Mouse (Mus musculus): Measurements from ENCODE around the gene Vwce. TPM values are rescaled to one million over a fixed set of nuclear protein-coding genes. Genes with fewer than 3 reads are reported as not detected.

The Vwce gene
- polyA plus RNA-seq, 1 experiment from 2014 or later = 0.19 TPM

GRCm38 (mm10) chr19:10602247-10602769 lies 31.7 kb upstream of the Vwce start:
- H3K4me3 ChIP-seq (ENCODE audit: low read depth, low read length) = peak overlapping the region; percentile 31
- peak overlapping the region; percentile 68 for H3K4me2 ChIP-seq (ENCODE audit: low read length)
- ATAC-seq (peak; percentile 27), DNase-seq (ENCODE audit: low spot score) (peak; percentile 25)
- peaks cover 5% of the 10 kb centered on the region for H3K36me3 ChIP-seq (ENCODE audit: control insufficient read depth, insufficient read depth, low read length)
- H3K4me1 ChIP-seq (ENCODE audit: control insufficient read depth, insufficient read depth, low read length) = peaks cover 19% of the 10 kb centered on the region
- H3K9ac ChIP-seq (ENCODE audit: low read length) = peak overlapping the region; percentile 82
- peak overlapping the region; percentile 97 for H3K27ac ChIP-seq (ENCODE audit: low read depth, low read length)
- no peaks in the 10 kb centered on the region for H3K9me3 ChIP-seq (replicated peaks; ENCODE audit: control insufficient read depth, low read length)
- no peaks in the 10 kb centered on the region for H3K27me3 ChIP-seq (replicated peaks; ENCODE audit: control insufficient read depth, insufficient read depth, low read length)
- 0% methylated on average over 6 of the region's 6 CpGs for WGBS

- under 1% methylated on average over 9 of the region's 9 CpGs for WGBS
Measured at GRCm38 (mm10) chr19:10602787-10603186, 31.2 kb upstream of the Vwce start.

GRCm38 (mm10) chr19:10603660-10604523 lies 30.1 kb upstream of the Vwce start:
- H3K4me1 ChIP-seq (ENCODE audit: control insufficient read depth, insufficient read depth, low read length) = peaks cover 19% of the 10 kb centered on the region
- no peak overlapping the region for H3K4me3 ChIP-seq (ENCODE audit: low read depth, low read length)
- no peaks in the 10 kb centered on the region for H3K9me3 ChIP-seq (replicated peaks; ENCODE audit: control insufficient read depth, low read length)
- DNase-seq (ENCODE audit: low spot score) = no peak
- peaks cover 17% of the 10 kb centered on the region for H3K36me3 ChIP-seq (ENCODE audit: control insufficient read depth, insufficient read depth, low read length)
- no peak overlapping the region for H3K27ac ChIP-seq (ENCODE audit: low read depth, low read length)
- no peak for ATAC-seq
- H3K4me2 ChIP-seq (ENCODE audit: low read length) = no peak overlapping the region
- 87% methylated on average over 18 of the region's 18 CpGs for WGBS
- H3K9ac ChIP-seq (ENCODE audit: low read length) = no peak overlapping the region
- H3K27me3 ChIP-seq (replicated peaks; ENCODE audit: control insufficient read depth, insufficient read depth, low read length) = no peaks in the 10 kb centered on the region

More at GRCm38 (mm10) chr19:10602787-10603186, 31.2 kb upstream of the Vwce start:
- peaks cover 10% of the 10 kb centered on the region for H3K36me3 ChIP-seq (ENCODE audit: control insufficient read depth, insufficient read depth, low read length)
- no peaks in the 10 kb centered on the region for H3K27me3 ChIP-seq (replicated peaks; ENCODE audit: control insufficient read depth, insufficient read depth, low read length)
- H3K4me3 ChIP-seq (ENCODE audit: low read depth, low read length) = peak overlapping the region; percentile 31
- peaks cover 19% of the 10 kb centered on the region for H3K4me1 ChIP-seq (ENCODE audit: control insufficient read depth, insufficient read depth, low read length)
- DNase-seq (ENCODE audit: low spot score) = peak; percentile 96
- peak overlapping the region; percentile 82 for H3K9ac ChIP-seq (ENCODE audit: low read length)
- H3K4me2 ChIP-seq (ENCODE audit: low read length) = peak overlapping the region; percentile 68
- peak; percentile 79 for ATAC-seq
- H3K27ac ChIP-seq (ENCODE audit: low read depth, low read length) = peak overlapping the region; percentile 97
- H3K9me3 ChIP-seq (replicated peaks; ENCODE audit: control insufficient read depth, low read length) = no peaks in the 10 kb centered on the region

GRCm38 (mm10) chr19:10604534-10604933 lies 29.5 kb upstream of the Vwce start:
- peak overlapping the region; percentile 87 for H3K27ac ChIP-seq (ENCODE audit: low read depth, low read length)
- ATAC-seq = no peak
- H3K9me3 ChIP-seq (replicated peaks; ENCODE audit: control insufficient read depth, low read length) = no peaks in the 10 kb centered on the region
- DNase-seq (ENCODE audit: low spot score) = no peak
- peaks cover 19% of the 10 kb centered on the region for H3K4me1 ChIP-seq (ENCODE audit: control insufficient read depth, insufficient read depth, low read length)
- peaks cover 22% of the 10 kb centered on the region for H3K36me3 ChIP-seq (ENCODE audit: control insufficient read depth, insufficient read depth, low read length)
- 70% methylated on average over 3 of the region's 3 CpGs for WGBS
- peak overlapping the region; percentile 78 for H3K4me2 ChIP-seq (ENCODE audit: low read length)
- no peaks in the 10 kb centered on the region for H3K27me3 ChIP-seq (replicated peaks; ENCODE audit: control insufficient read depth, insufficient read depth, low read length)
- H3K9ac ChIP-seq (ENCODE audit: low read length) = peak overlapping the region; percentile 94
- peak overlapping the region; percentile 95 for H3K4me3 ChIP-seq (ENCODE audit: low read depth, low read length)

- ATAC-seq (peak; percentile 96), DNase-seq (ENCODE audit: low spot score) (peak; percentile 99)
- Histone ChIP-seq H3K4me3 (ENCODE audit: low read depth, low read length) (peak within 1 kb of the TSS; percentile 95), H3K9ac (ENCODE audit: low read length) (peak within 1 kb of the TSS; percentile 94), H3K4me2 (ENCODE audit: low read length) (peak within 1 kb of the TSS; percentile 78), H3K27me3 (replicated peaks; ENCODE audit: control insufficient read depth, insufficient read depth, low read length) (no peaks in the 10 kb centered on the region), H3K9me3 (replicated peaks; ENCODE audit: control insufficient read depth, low read length) (no peaks in the 10 kb centered on the region), H3K4me1 (ENCODE audit: control insufficient read depth, insufficient read depth, low read length) (peaks cover 19% of the 10 kb centered on the region), H3K27ac (ENCODE audit: low read depth, low read length) (peak within 1 kb of the TSS; percentile 87), H3K36me3 (ENCODE audit: control insufficient read depth, insufficient read depth, low read length) (peaks cover 31% of the 10 kb centered on the region)
- under 1% methylated on average over 49 of the region's 49 CpGs for WGBS
Measured at GRCm38 (mm10) chr19:10605293-10605900, 28.6 kb upstream of the Vwce start, which contains the start of the genes Ddb1 and Tkfc. Gene Ddb1 (plus strand): TSS chr19:10605327. Gene Tkfc (minus strand): TSS chr19:10605654.

- Histone ChIP-seq H3K27me3 (replicated peaks; ENCODE audit: control insufficient read depth, insufficient read depth, low read length) (no peaks in the 10 kb centered on the region), H3K27ac (ENCODE audit: low read depth, low read length) (peak overlapping the region; percentile 87; the same call in 1 of the 2 replicates), H3K9ac (ENCODE audit: low read length) (peak overlapping the region; percentile 94), H3K4me1 (ENCODE audit: control insufficient read depth, insufficient read depth, low read length) (peaks cover 19% of the 10 kb centered on the region), H3K4me3 (ENCODE audit: low read depth, low read length) (peak overlapping the region; percentile 95), H3K4me2 (ENCODE audit: low read length) (peak overlapping the region; percentile 78), H3K9me3 (replicated peaks; ENCODE audit: control insufficient read depth, low read length) (no peaks in the 10 kb centered on the region), H3K36me3 (ENCODE audit: control insufficient read depth, insufficient read depth, low read length) (peaks cover 38% of the 10 kb centered on the region)
- DNase-seq (ENCODE audit: low spot score) (no peak), ATAC-seq (0 out of 2 replicates have a peak, but pooled peaks have one; percentile 1)
- 7% methylated on average over 20 of the region's 20 CpGs for WGBS
Measured at GRCm38 (mm10) chr19:10605901-10606622, 28.0 kb upstream of the Vwce start.

- Histone ChIP-seq H3K27me3 (replicated peaks; ENCODE audit: control insufficient read depth, insufficient read depth, low read length) (no peaks in the 10 kb centered on the region), H3K9ac (ENCODE audit: low read length) (no peak overlapping the region), H3K4me1 (ENCODE audit: control insufficient read depth, insufficient read depth, low read length) (peaks cover 10% of the 10 kb centered on the region), H3K4me3 (ENCODE audit: low read depth, low read length) (no peak overlapping the region), H3K9me3 (replicated peaks; ENCODE audit: control insufficient read depth, low read length) (no peaks in the 10 kb centered on the region), H3K4me2 (ENCODE audit: low read length) (no peak overlapping the region), H3K27ac (ENCODE audit: low read depth, low read length) (no peak overlapping the region), H3K36me3 (ENCODE audit: control insufficient read depth, insufficient read depth, low read length) (peaks cover 64% of the 10 kb centered on the region)
- no peak for ATAC-seq
- WGBS = 89% methylated on average over 5 of the region's 5 CpGs
- DNase-seq (ENCODE audit: low spot score) = no peak
Measured at GRCm38 (mm10) chr19:10608573-10609240, 25.3 kb upstream of the Vwce start.

GRCm38 (mm10) chr19:10634872-10635318 lies 882 bp downstream of the Vwce start:
- no peak overlapping the region for H3K27ac ChIP-seq (ENCODE audit: low read depth, low read length)
- H3K9ac ChIP-seq (ENCODE audit: low read length) = peak overlapping the region; percentile 60
- no peaks in the 10 kb centered on the region for H3K27me3 ChIP-seq (replicated peaks; ENCODE audit: control insufficient read depth, insufficient read depth, low read length)
- peak overlapping the region; percentile 35 for H3K4me3 ChIP-seq (ENCODE audit: low read depth, low read length)
- H3K36me3 ChIP-seq (ENCODE audit: control insufficient read depth, insufficient read depth, low read length) = peaks cover 6% of the 10 kb centered on the region
- H3K4me2 ChIP-seq (ENCODE audit: low read length) = peak overlapping the region; percentile 84
- no peaks in the 10 kb centered on the region for H3K9me3 ChIP-seq (replicated peaks; ENCODE audit: control insufficient read depth, low read length)
- WGBS = 3% methylated on average over 21 of the region's 21 CpGs
- DNase-seq (ENCODE audit: low spot score) (peak; percentile 66), ATAC-seq (peak; percentile 86)
- peaks cover 11% of the 10 kb centered on the region; the same call in 1 of the 2 replicates for H3K4me1 ChIP-seq (ENCODE audit: control insufficient read depth, insufficient read depth, low read length)

Data from forebrain, embryonic 14.5 days (tissue).